Mouse (Mus musculus) liver, adult 2 months (tissue): Measurements from ENCODE around the gene Col18a1. TPM values are rescaled to one million over a fixed set of nuclear protein-coding genes. Genes with fewer than 3 reads are reported as not detected.
A peak's percentile ranks its signal among the peaks of the same experiment; 100 is the strongest.

Experiments used
- DNase-seq: peaks from one replicate; pipeline ENCODE4 v3.0.0-alpha.2; 2011; ENCODE audit warnings: low read depth, low spot score; ENCODE audit errors: extremely low read depth
- H3K27ac ChIP-seq: fragments of 200-500 bp; replicated peaks from 2 replicates; pipeline ENCODE4 v1.5.1; 2012; ENCODE audit warnings: low read depth, mild to moderate bottlenecking, control low read depth, inconsistent platforms, low read length; ENCODE audit not compliant: insufficient read depth
- H3K27me3 ChIP-seq: fragments of 200-500 bp; 2 replicates; pipeline ENCODE4 v1.6.1; 2012; ENCODE audit warnings: mild to moderate bottlenecking, moderate library complexity, low read length, inconsistent platforms; ENCODE audit not compliant: control insufficient read depth, insufficient read depth
- H3K36me3 ChIP-seq: fragments of 200-500 bp; 2 replicates; pipeline ENCODE4 v1.6.1; 2012; ENCODE audit warnings: low read length, inconsistent platforms; ENCODE audit not compliant: control insufficient read depth, insufficient read depth
- H3K4me1 ChIP-seq: fragments of 200-500 bp; 2 replicates; pipeline ENCODE4 v1.6.1; 2011; ENCODE audit warnings: low read length; ENCODE audit not compliant: control insufficient read depth, insufficient read depth
- H3K4me3 ChIP-seq: fragments of 200-500 bp; 2 replicates; pipeline ENCODE4 v1.5.1; 2011; ENCODE audit warnings: low read depth, mild to moderate bottlenecking, control low read depth, low read length, moderate library complexity; ENCODE audit not compliant: insufficient read depth
- H3K79me2 ChIP-seq: fragments of 200-500 bp; 2 replicates; pipeline ENCODE4 v1.6.1; 2012; ENCODE audit warnings: inconsistent platforms, mild to moderate bottlenecking, low read length, moderate library complexity; ENCODE audit not compliant: control insufficient read depth, insufficient read depth
- H3K9ac ChIP-seq: fragments of 200-500 bp; 2 replicates; pipeline ENCODE4 v1.6.1; 2012; ENCODE audit warnings: low read depth, mild to moderate bottlenecking, control low read depth, inconsistent platforms, low read length
- CTCF ChIP-seq: fragments of 200-500 bp; IDR thresholded peaks from 2 replicates; pipeline ENCODE4 v1.5.1; 2011; ENCODE audit warnings: low read depth, low read length, control low read depth
- POLR2A ChIP-seq: fragments of 200-500 bp; IDR thresholded peaks from 2 replicates; pipeline ENCODE4 v1.6.1; 2011; ENCODE audit warnings: low read length, control low read depth; ENCODE audit not compliant: insufficient read depth; ENCODE audit errors: extremely low read depth
- WGBS: fragments of 180-500 bp; shearing (Covaris S2); methylation state at CpG from one replicate; pipeline ENCODE4 v1.1.7; 2018; 5-methylcytosine and 5-hydroxymethylcytosine counted together
- polyA plus RNA-seq: library from polyadenylated mRNA; depleted of rRNA; stranded (reverse); fragments of >200 nt; gene quantifications from 2 replicates; pipeline ENCODE4 v1.2.3, GENCODE M21; 2012
- total RNA-seq: library from RNA; depleted of rRNA; stranded (reverse); fragments of >200 nt; gene quantifications from 2 replicates; pipeline ENCODE4 v1.2.3, GENCODE M21; 2014

Col18a1 gene
- total and polyA plus RNA-seq, 2 experiments: 260 to 452 TPM

- Histone ChIP-seq H3K27ac (peak overlapping the region; percentile 68), H3K79me2 (no peaks in the 10 kb centered on the region), H3K27me3 (no peaks in the 10 kb centered on the region), H3K36me3 (no peaks in the 10 kb centered on the region), H3K4me1 (peaks cover 12% of the 10 kb centered on the region), H3K9ac (peak overlapping the region; percentile 57), H3K4me3 (no peak overlapping the region)
- WGBS: 41% methylated on average over 18 of the region's 18 CpGs
- peak; percentile 71 for DNase-seq
- TF ChIP-seq POLR2A: no peak
- TF ChIP-seq CTCF: no peak
Observed at GRCm38 (mm10) chr10:77125078-77125731, 41.1 kb downstream of the Col18a1 start.

GRCm38 (mm10) chr10:77123953-77124352 is 42.4 kb downstream of the Col18a1 start:
- H3K27ac ChIP-seq: no peak overlapping the region
- peaks cover 19% of the 10 kb centered on the region for H3K4me1 ChIP-seq
- H3K36me3 ChIP-seq: no peaks in the 10 kb centered on the region
- no peaks in the 10 kb centered on the region for H3K27me3 ChIP-seq
- H3K79me2 ChIP-seq: no peaks in the 10 kb centered on the region
- no peak for DNase-seq
- 78% methylated on average over 8 of the region's 8 CpGs for WGBS
- H3K4me3 ChIP-seq: no peak overlapping the region
- TF ChIP-seq POLR2A (no peak), CTCF (no peak)
- no peak overlapping the region for H3K9ac ChIP-seq

DNA sequence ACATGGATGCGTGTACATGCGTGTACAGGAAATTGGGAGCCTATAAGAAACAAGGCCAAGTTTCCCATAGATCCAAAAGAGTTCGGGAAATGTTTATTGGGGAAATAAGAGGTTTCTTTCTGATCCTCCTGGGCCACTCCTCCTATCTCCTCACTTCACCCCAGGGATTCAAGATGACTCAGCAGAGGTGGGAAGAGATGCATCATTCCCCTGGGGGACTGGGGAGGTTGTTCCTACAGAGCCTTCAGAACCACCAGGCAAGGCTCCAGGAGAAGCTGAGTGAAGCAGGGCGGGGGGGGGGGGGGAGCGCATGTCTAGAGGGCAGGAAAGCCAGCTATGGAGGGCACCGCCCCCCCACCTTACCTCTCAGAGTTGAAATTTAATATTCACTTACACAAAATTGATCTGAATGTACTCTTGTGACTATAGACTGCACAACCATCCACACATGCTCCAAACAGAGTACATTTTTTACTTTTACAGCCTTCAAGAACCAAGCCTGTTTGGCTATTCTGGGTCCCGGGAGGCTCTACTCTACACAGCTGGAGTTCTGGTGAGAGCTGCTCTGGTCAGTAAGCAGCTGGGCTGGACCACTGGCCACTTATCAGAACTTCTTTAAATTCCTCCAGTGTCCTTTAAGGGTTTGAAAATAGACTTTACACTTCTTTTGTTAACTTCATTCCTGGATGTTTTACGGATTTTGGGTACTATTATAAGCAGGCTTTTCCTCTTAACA is 44.9 kb downstream of the Col18a1 start:
- DNase-seq: no peak
- no peak overlapping the region for H3K4me3 ChIP-seq
- H3K36me3 ChIP-seq: no peaks in the 10 kb centered on the region
- no peaks in the 10 kb centered on the region for H3K27me3 ChIP-seq
- TF ChIP-seq CTCF (no peak), POLR2A (no peak)
- no peak overlapping the region for H3K27ac ChIP-seq
- H3K4me1 ChIP-seq: peaks cover 34% of the 10 kb centered on the region
- no peak overlapping the region for H3K9ac ChIP-seq
- WGBS: 93% methylated on average over 8 of the region's 8 CpGs
- H3K79me2 ChIP-seq: no peaks in the 10 kb centered on the region

- DNase-seq: no peak
- 83% methylated on average over 4 of the region's 4 CpGs for WGBS
- no peak for TF ChIP-seq POLR2A
- peak; percentile 73 for TF ChIP-seq CTCF
Observed at GRCm38 (mm10) chr10:77120501-77120900, 45.8 kb downstream of the Col18a1 start.

GRCm38 (mm10) chr10:77119437-77119836 is 46.9 kb downstream of the Col18a1 start:
- Histone ChIP-seq H3K4me1 (peaks cover 38% of the 10 kb centered on the region), H3K79me2 (no peaks in the 10 kb centered on the region), H3K27me3 (no peaks in the 10 kb centered on the region), H3K9ac (no peak overlapping the region), H3K4me3 (no peak overlapping the region), H3K36me3 (no peaks in the 10 kb centered on the region), H3K27ac (no peak overlapping the region)
- peak; percentile 61 for DNase-seq
- TF ChIP-seq POLR2A (no peak), CTCF (no peak)
- WGBS: 47% methylated on average over 11 of the region's 11 CpGs

More at GRCm38 (mm10) chr10:77120501-77120900, 45.8 kb downstream of the Col18a1 start:
- Histone ChIP-seq H3K4me3 (no peak overlapping the region), H3K79me2 (no peaks in the 10 kb centered on the region), H3K4me1 (peaks cover 41% of the 10 kb centered on the region), H3K27ac (no peak overlapping the region), H3K36me3 (no peaks in the 10 kb centered on the region), H3K27me3 (no peaks in the 10 kb centered on the region), H3K9ac (no peak overlapping the region)

DNA sequence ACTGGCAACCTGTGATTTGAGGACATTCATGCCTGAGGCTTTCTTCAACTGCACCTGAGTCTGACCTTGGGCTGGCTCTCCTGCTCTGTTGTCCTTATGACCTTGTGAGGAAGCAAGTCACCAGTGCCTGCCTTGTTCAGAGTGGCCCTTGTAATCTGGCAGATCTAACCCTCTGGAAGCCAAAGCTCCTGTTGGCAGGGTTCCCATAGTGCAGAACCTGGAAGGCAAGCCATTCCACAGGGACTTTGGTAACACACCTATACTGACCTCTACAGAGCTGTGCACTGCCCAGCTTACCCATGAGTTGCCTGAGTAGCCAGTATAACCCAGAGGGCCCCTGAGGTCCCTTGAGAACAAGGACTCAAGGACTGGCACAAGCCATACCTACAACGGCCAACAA is 48.0 kb downstream of the Col18a1 start:
- TF ChIP-seq POLR2A (no peak), CTCF (no peak)
- no peak overlapping the region for H3K4me3 ChIP-seq
- peak; percentile 99 for DNase-seq
- H3K27me3 ChIP-seq: no peaks in the 10 kb centered on the region
- peak overlapping the region; percentile 75 for H3K27ac ChIP-seq
- WGBS: 13% methylated on average over 1 of the region's 1 CpGs
- no peak overlapping the region for H3K9ac ChIP-seq
- H3K36me3 ChIP-seq: no peaks in the 10 kb centered on the region
- 0 out of 2 replicates have a peak, but pooled peaks cover under 1% of the 10 kb centered on the region for H3K79me2 ChIP-seq
- H3K4me1 ChIP-seq: peaks cover 40% of the 10 kb centered on the region
